23 mouse cellular contexts compared by ENCODE assay signal in the genomic region with DNA sequence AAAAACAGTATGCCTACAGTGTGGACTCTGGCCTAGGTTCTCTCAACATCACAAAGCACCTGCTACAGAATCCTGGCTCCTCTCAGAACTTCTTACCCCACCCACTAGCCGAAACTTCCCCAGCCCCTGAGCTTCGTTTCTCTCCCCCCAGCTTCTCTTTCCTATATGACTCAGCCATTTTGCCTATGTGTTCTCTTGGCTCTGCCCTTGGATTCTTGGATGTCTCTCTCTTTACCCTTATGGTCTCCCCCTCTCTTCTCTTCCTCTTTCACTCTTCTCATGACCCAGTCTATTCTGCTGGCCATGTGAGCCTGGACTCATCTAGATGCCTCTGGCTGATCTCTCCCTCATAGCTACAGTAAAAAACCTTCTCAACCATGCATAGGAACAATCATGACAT. TPM values are rescaled to one million over a fixed set of nuclear protein-coding genes. Genes with fewer than 3 reads are reported as not detected.
DNase-seq lines count a peak whose midpoint lies in the region; ATAC-seq and TF ChIP-seq lines count a peak whose summit lies in the region.
"Had no signal": no experiment of that assay in that cellular context is flagged by ENCODE, and none has a peak within 500 bp of the region (broad histone marks: within the 10 kb centered on the region; RNA-seq: fewer than 3 reads in every experiment).

No protein-coding gene starts in this region.

- H3K27me3 ChIP-seq in intestine, embryonic 14.5 days (replicated peaks; ENCODE audit: control insufficient read depth, insufficient read depth, low read length), result no peaks in the 10 kb centered on the region
- no peaks in the 10 kb centered on the region for H3K27me3 ChIP-seq in intestine, postnatal 0 days (replicated peaks; ENCODE audit: control insufficient read depth, insufficient read depth, low read length)
- H3K27me3 ChIP-seq: embryonic facial prominence, embryonic 12.5 days; embryonic facial prominence, embryonic 15.5 days; forebrain, embryonic 15.5 days; hindbrain, embryonic 12.5 days; hindbrain, embryonic 15.5 days; intestine, embryonic 15.5 days had no signal

- TF ChIP-seq CTCF in intestine, postnatal 0 days (IDR thresholded peaks at IDR 0.05; ENCODE audit: low read depth), result no peak
- no peak for TF ChIP-seq CTCF in layer of hippocampus, adult 2 months (conservative IDR thresholded peaks at IDR 0.05)

- 79% methylated on average over 2 of the region's 2 CpGs for WGBS in intestine, embryonic 14.5 days
- WGBS in intestine, postnatal 0 days, result 74% methylated on average over 2 of the region's 2 CpGs

- H3K27ac ChIP-seq in intestine, embryonic 14.5 days (ENCODE audit: low read depth), result no peak overlapping the region
- H3K27ac ChIP-seq in intestine, postnatal 0 days (ENCODE audit: low read depth, low read length), result no peak overlapping the region
- no peak overlapping the region for H3K27ac ChIP-seq in layer of hippocampus, adult 2 months
- H3K27ac ChIP-seq: embryonic facial prominence, embryonic 12.5 days; embryonic facial prominence, embryonic 15.5 days; forebrain, embryonic 15.5 days; hindbrain, embryonic 12.5 days; hindbrain, embryonic 15.5 days; intestine, embryonic 15.5 days had no signal

- H3K4me1 ChIP-seq in intestine, embryonic 14.5 days (replicated peaks; ENCODE audit: control insufficient read depth, insufficient read depth, low read length), result no peaks in the 10 kb centered on the region
- H3K4me1 ChIP-seq in intestine, postnatal 0 days (replicated peaks; ENCODE audit: control insufficient read depth, insufficient read depth, low read length), result no peaks in the 10 kb centered on the region
- H3K4me1 ChIP-seq: embryonic facial prominence, embryonic 12.5 days; embryonic facial prominence, embryonic 15.5 days; forebrain, embryonic 15.5 days; hindbrain, embryonic 12.5 days; hindbrain, embryonic 15.5 days; intestine, embryonic 15.5 days had no signal

- ATAC-seq in intestine, embryonic 14.5 days (replicated peaks; ENCODE audit: low FRiP score, low TSS enrichment, low read depth), result no peak
- no peak for ATAC-seq in intestine, postnatal 0 days
- ATAC-seq in megakaryocyte progenitor cell, adult 5-6 weeks (replicated peaks; ENCODE audit: poor library complexity), result peak; percentile 70
- ATAC-seq: forebrain, embryonic 15.5 days; intestine, embryonic 15.5 days had no signal

- no peak overlapping the region for H3K9ac ChIP-seq in intestine, embryonic 14.5 days (ENCODE audit: low read length)
- no peak overlapping the region for H3K9ac ChIP-seq in intestine, postnatal 0 days (ENCODE audit: low read depth, low read length)
- H3K9ac ChIP-seq: embryonic facial prominence, embryonic 12.5 days; embryonic facial prominence, embryonic 15.5 days; forebrain, embryonic 15.5 days; hindbrain, embryonic 12.5 days; hindbrain, embryonic 15.5 days; intestine, embryonic 15.5 days had no signal

- H3K36me3 ChIP-seq in intestine, embryonic 14.5 days (ENCODE audit: control insufficient read depth, insufficient read depth, low read length), result no peaks in the 10 kb centered on the region
- H3K36me3 ChIP-seq in intestine, postnatal 0 days (ENCODE audit: control insufficient read depth, insufficient read depth), result no peaks in the 10 kb centered on the region
- H3K36me3 ChIP-seq: embryonic facial prominence, embryonic 12.5 days; embryonic facial prominence, embryonic 15.5 days; forebrain, embryonic 15.5 days; G1E; hindbrain, embryonic 12.5 days; hindbrain, embryonic 15.5 days; intestine, embryonic 15.5 days had no signal

- peak; percentile 2 for DNase-seq in embryo, embryonic 10 days (ENCODE audit: low spot score)
- DNase-seq in embryo, embryonic 11 days, result no peak
- peak; percentile 13 for DNase-seq in intestine, embryonic 14.5 days (ENCODE audit: low spot score)
- no peak for DNase-seq in layer of hippocampus, adult 2 months (ENCODE audit: low spot score in 2 of 2)
- DNase-seq: adrenal gland, adult 2 months; adrenal gland, postnatal 14 days; cerebellum, adult 11-12 months; cerebellum, adult 8-10 months; cerebellum, postnatal 10 days; cerebellum, postnatal 36 days; gastrocnemius, postnatal 10 days; gastrocnemius, postnatal 36 days; kidney, adult 18-20 months had no signal

- H3K9me3 ChIP-seq in intestine, embryonic 14.5 days (ENCODE audit: control insufficient read depth, low read length), result no peaks in the 10 kb centered on the region
- H3K9me3 ChIP-seq in intestine, postnatal 0 days (ENCODE audit: control insufficient read depth), result no peaks in the 10 kb centered on the region
- H3K9me3 ChIP-seq: embryonic facial prominence, embryonic 12.5 days; embryonic facial prominence, embryonic 15.5 days; forebrain, embryonic 15.5 days; G1E; hindbrain, embryonic 12.5 days; hindbrain, embryonic 15.5 days; intestine, embryonic 15.5 days had no signal

- H3K4me3 ChIP-seq in intestine, embryonic 14.5 days (ENCODE audit: low read depth, low read length), result no peak overlapping the region
- H3K4me3 ChIP-seq in intestine, postnatal 0 days (ENCODE audit: low read depth, low read length), result no peak overlapping the region
- H3K4me3 ChIP-seq in layer of hippocampus, adult 2 months, result no peak overlapping the region
- H3K4me3 ChIP-seq: embryonic facial prominence, embryonic 12.5 days; embryonic facial prominence, embryonic 15.5 days; forebrain, embryonic 15.5 days; hindbrain, embryonic 12.5 days; hindbrain, embryonic 15.5 days; intestine, embryonic 15.5 days had no signal

- no peak overlapping the region for H3K4me2 ChIP-seq in intestine, embryonic 14.5 days (ENCODE audit: low read length)
- no peak overlapping the region for H3K4me2 ChIP-seq in intestine, postnatal 0 days (replicated peaks; ENCODE audit: low read depth)
- H3K4me2 ChIP-seq: embryonic facial prominence, embryonic 12.5 days; embryonic facial prominence, embryonic 15.5 days; forebrain, embryonic 15.5 days; heart, embryonic 11.5 days; hindbrain, embryonic 12.5 days; hindbrain, embryonic 15.5 days; intestine, embryonic 15.5 days had no signal

RNA-seq across cellular contexts. Expression of a gene that starts 13.0 kb away (rescaled TPM):
- polyA plus RNA-seq in intestine, embryonic 14.5 days (2014; fragmentation: Nextera tagmentation; extraction: Ambion mirVana), result 2.5 and 2.7 TPM in 2 replicates
- 0.85 and 1.3 TPM in 2 replicates for polyA plus RNA-seq in intestine, postnatal 0 days (2015; fragmentation: Nextera tagmentation; extraction: Ambion mirVana)
- 0.12 TPM in 1 of 2 replicates, not detected in the other for total RNA-seq in megakaryocyte progenitor cell, adult 5-6 weeks (2015)
- total RNA-seq in megakaryocyte progenitor cell, adult 5-6 weeks (2017), result 0.04 TPM in 1 of 2 replicates, not detected in the other
- total RNA-seq in layer of hippocampus, adult 2 months (2021), result 10 to 100 TPM; 69.5 to 79.3 TPM
- polyA plus RNA-seq: G1E had no signal

Comparison
In these comparisons a context has a peak if more than half of its experiments do, and no peak if none do; other contexts are left out.
1. DNase-seq: peak in embryo, embryonic 10 days (single experiment) and intestine, embryonic 14.5 days (single experiment); none in embryo, embryonic 11 days (single experiment) and layer of hippocampus, adult 2 months (0 of 2).
2. RNA of a gene that starts 13.0 kb away (total RNA-seq): 69.5 to 79.3 TPM in layer of hippocampus, adult 2 months; 0.04 to 0.12 TPM in megakaryocyte progenitor cell, adult 5-6 weeks; every median in the first group is over 10 times any median in the second.